Mouse (Mus musculus): Measurements from ENCODE around the gene Rpap3. TPM values are rescaled to one million over a fixed set of nuclear protein-coding genes. Genes with fewer than 3 reads are reported as not detected.

The Rpap3 gene
- total RNA-seq, 2 experiments from 2014 or later = 27.9 to 31.9 TPM

DNA sequence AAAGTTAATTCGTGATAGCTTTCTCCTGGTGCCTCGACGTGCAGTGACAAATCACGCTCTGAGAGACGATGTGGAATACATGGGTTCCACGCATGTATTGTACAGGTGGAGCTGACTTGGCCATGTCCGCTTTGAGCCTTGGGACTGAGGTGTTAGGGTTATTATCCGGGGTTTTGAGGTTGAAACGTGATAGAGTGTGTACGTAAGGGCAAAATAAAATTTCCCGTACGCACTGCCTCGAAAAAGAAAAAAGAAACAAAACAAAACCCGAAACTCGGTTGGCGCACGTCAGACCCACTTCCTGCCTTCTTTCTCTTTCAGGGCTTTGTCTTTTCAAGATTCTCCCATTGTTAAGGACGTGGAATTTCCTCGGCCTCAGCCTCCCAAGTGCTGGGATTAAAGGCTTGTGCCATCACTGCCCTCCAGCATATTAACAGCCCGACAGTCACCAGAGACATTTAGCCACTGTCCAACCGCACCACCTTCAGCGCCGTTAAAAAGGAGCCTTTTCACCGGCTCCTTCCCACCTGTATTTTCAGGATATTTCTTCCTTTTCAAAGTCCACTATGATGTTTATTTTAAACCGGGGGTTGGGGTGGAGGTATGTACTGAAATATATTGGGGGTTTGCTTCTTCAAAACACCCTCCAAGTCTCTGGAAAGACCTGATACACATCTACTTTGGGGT lies 39.7 kb downstream of the Rpap3 start:
- intact Hi-C loops (cut with DNase I) = loop anchor here (2.0 to 5.0 kb wide), 2 partner anchors 286 to 471 kb away; no protein-coding TSS in a partner anchor
- no peak for DNase-seq (ENCODE audit: extremely low spot score in 1 of 2, low spot score in 2 of 2)

GRCm38 (mm10) chr15:97664981-97665668 lies 40.5 kb downstream of the Rpap3 start:
- intact Hi-C loops (cut with DNase I) = loop anchor here (2.0 to 5.0 kb wide), 2 partner anchors 287 to 470 kb away; no protein-coding TSS in a partner anchor
- no peak for DNase-seq (ENCODE audit: extremely low spot score in 1 of 2, low spot score in 2 of 2)

- peak; percentile 68 to 76 for DNase-seq (ENCODE audit: extremely low spot score in 1 of 2, low spot score in 2 of 2)
- intact Hi-C loops (cut with DNase I) = loop anchor here (2.0 kb wide), 1 partner anchor 469 kb away; no protein-coding TSS in a partner anchor
Observed at GRCm38 (mm10) chr15:97663750-97664406, 41.7 kb downstream of the Rpap3 start.

DNA sequence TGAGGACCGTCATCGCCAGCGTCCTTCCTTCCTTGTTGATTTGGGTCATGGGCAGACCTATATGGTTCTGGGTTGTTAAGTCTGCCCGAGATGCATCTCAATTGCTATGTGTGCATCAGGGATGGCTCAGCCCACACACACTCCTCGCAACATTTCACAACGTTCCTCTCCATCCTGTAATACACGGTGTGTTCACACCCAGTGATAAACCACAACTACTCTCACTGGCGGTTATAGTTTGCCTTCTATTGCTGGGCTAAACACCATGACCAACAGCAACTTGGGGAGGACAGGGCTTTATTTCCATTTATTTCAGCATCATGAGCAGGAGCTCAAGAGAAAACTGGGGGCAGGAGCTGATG lies 46.9 kb downstream of the Rpap3 start:
- intact Hi-C loops (cut with DNase I) = loop anchor here (5.0 kb wide), 1 partner anchor 51 kb away; no protein-coding TSS in a partner anchor
- DNase-seq (ENCODE audit: extremely low spot score in 1 of 2, low spot score in 2 of 2) = no peak

DNA sequence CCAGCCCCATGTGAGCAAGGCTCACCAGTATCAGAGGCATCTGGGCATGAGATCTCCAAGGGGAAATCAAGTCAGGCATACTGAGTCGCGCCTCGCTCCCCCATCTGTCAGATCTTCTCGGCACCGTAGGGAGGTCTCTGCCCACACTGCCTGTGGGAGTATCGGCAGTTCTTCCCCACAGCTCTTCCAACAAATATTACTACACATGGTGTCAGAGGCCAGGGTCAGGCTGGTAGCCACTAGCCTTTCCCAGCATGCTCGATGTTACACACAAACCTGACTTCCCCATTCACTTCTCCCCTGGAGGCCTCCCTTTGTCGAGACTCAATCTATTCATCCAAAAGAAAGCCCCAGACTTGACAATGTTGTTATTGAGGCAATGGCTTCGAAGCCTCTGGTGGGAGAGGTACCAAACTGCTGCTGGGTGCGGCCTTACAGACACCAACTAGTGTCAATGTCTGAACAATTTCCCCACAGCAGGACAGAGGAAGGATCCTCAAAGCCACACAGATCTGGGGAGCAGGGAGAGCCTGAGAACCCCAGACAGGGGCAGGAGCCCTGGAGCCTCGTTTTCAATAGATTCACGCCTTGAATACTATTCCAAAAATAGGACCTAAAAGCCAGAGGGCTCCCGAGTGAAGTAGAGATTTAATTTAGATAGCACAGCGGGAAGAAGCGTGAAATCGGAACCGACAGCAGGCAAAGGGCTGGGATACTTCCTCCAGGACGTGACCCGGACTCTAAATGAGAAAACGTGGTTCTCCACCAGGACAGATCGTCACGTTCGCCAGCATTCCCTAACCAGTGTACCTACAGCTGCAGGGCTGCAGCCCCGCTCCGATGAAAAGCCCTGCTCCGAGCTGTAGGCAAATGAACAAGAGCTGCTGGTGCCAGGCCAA lies 47.5 kb downstream of the Rpap3 start:
- intact Hi-C loops (cut with DNase I) = loop anchor here (5.0 kb wide), 1 partner anchor 51 kb away; no protein-coding TSS in a partner anchor
- no peak for DNase-seq (ENCODE audit: extremely low spot score in 1 of 2, low spot score in 2 of 2)

- intact Hi-C loops (cut with DNase I) = loop anchor here (5.0 kb wide), 1 partner anchor 50 kb away; no protein-coding TSS in a partner anchor
- DNase-seq (ENCODE audit: extremely low spot score in 1 of 2, low spot score in 2 of 2) = no peak
Observed at GRCm38 (mm10) chr15:97657420-97657819, 48.2 kb downstream of the Rpap3 start.

- intact Hi-C loops (cut with DNase I) = no loop called here
Observed at GRCm38 (mm10) chr15:97649726-97650125, 55.9 kb downstream of the Rpap3 start.

DNA sequence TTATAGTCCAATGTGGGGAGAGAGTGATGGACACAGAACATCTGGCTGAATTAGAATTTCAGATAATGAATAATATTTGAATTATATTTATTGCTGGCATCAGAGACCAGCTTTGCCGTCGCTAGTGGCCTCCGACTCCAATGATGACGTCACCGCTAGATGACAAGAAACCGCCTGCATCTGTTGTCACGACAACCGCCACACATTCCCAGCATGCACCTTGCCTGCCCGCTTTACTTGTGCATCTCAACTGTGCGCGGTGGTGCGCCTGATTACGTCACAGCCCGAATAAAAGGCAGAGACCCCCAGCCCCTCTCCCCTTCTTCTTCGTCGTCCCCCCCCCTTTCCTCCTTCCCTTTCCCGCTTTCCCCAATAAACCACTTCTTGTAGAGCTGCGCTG lies 57.4 kb downstream of the Rpap3 start:
- DNase-seq (ENCODE audit: extremely low spot score in 1 of 2, low spot score in 2 of 2) = peak; percentile 59 to 67
- intact Hi-C loops (cut with DNase I) = no loop called here

More at GRCm38 (mm10) chr15:97649726-97650125, 55.9 kb downstream of the Rpap3 start:
- DNase-seq (ENCODE audit: extremely low spot score in 1 of 2, low spot score in 2 of 2) = no peak

- intact Hi-C loops (cut with DNase I) = no loop called here
- DNase-seq (ENCODE audit: extremely low spot score in 1 of 2, low spot score in 2 of 2) = no peak
Observed at GRCm38 (mm10) chr15:97646426-97646825, 59.2 kb downstream of the Rpap3 start.

DNA sequence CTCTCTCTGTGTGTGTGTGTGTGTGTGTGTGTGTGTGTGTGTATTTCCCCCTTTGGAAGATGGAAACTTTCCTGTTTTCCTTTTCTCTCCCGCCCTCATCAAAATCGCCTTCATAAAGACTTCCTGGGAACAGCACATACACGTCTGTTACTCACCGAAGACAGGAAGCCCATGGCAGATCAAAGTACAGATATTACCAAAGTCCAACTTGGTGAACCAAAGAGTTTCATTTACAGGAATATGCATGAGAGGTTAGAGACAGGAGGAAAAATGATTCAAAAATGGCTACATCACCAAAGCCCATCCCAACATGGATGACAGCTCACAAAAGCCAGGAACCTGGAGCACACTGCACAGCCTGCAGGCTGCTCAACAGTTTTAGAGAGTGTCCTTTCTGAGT lies 61.6 kb downstream of the Rpap3 start:
- DNase-seq (ENCODE audit: extremely low spot score in 1 of 2, low spot score in 2 of 2) = no peak
- intact Hi-C loops (cut with DNase I) = no loop called here

Other genes starting within 250 kb of the Rpap3 start
- under 1 TPM; 0.20 to 0.54 TPM for gene Endou, start 25.5 kb upstream of the Rpap3 start, total RNA-seq (2021)
- gene Rapgef3, start 62.1 kb upstream of the Rpap3 start, total RNA-seq (2021) = 10 to 100 TPM; 22.6 to 24.5 TPM
- gene Slc48a1, start 72.7 kb upstream of the Rpap3 start, total RNA-seq (2021) = 100 to 1,000 TPM; 122 to 127 TPM
- gene Hdac7, start 138.7 kb upstream of the Rpap3 start, total RNA-seq (2021) = 10 to 100 TPM; 21.5 to 23.5 TPM
- under 1 TPM; 0.14 to 0.36 TPM for gene Vdr, start 204.8 kb upstream of the Rpap3 start, total RNA-seq (2021)